Mouse (Mus musculus) layer of hippocampus, postnatal 36 days (tissue): ENCODE results near the gene Gm17535. TPM values are rescaled to one million over a fixed set of nuclear protein-coding genes. Genes with fewer than 3 reads are reported as not detected.
"Not testable (repeated sequence)": the region's sequence is repeated elsewhere in the genome, so short reads cannot be mapped to it uniquely, and the experiment has no call there.

Experiments used
- DNase-seq, 2 experiments: peaks; one replicate each; pipeline ENCODE4 v3.0.0; 2022
- total RNA-seq, 2 experiments: library from RNA; stranded (reverse); gene quantifications; 2 replicates each; pipeline ENCODE4 v1.2.3; 2021

The Gm17535 gene
- not detected for total RNA-seq

GRCm38 (mm10) chr9:3034299-3034698 is at the start of gene Gm17535:
Gm17535 (plus strand) TSS chr9:3034599.
- DNase-seq, result not testable (repeated sequence)

- DNase-seq, result peak; percentile 5 to 15
Observed at GRCm38 (mm10) chr9:3000445-3000972, 33.9 kb upstream of the Gm17535 start, which contains the start of gene Gm10722. Gm10722 (plus strand) TSS chr9:3000922.

- DNase-seq, result peak; percentile 4 to 16
Observed at GRCm38 (mm10) chr9:3001006-3001405, 33.4 kb upstream of the Gm17535 start.

- peak; percentile 94 to 99 for DNase-seq
Observed at GRCm38 (mm10) chr9:3001948-3002659, 32.3 kb upstream of the Gm17535 start.

DNA sequence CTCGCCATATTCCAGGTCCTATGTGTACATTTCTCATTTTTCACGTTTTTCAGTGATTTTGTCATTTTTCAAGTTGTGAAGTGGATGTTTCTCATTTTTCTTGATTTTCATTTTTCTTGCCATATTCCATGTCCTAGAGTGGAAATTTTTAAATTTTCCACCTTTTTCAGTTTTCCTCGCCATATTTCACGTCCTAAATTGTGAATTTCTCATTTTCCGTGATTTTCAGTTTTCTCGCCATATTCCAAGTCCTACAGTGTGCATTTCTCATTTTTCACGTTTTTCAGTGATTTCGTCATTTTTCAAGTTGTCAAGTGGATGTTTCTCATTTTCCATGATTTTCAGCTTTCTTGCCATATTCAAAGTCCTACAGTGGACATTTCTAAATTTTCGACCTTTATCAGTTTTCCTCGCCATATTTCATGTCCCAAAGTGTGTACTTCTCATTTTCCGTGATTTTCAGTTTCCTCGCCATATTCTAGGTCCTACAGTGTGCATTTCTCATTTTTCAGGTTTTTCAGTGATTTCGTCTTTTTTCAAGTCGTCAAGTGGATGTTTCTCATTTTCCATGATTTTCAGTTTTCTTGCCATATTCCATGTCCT is 31.5 kb upstream of the Gm17535 start, which contains the start of gene Gm11168:
Gm11168 (plus strand) TSS at position 553 of the 603 bp plus-strand sequence.
- not testable (repeated sequence) for DNase-seq

- not testable (repeated sequence) for DNase-seq
Observed at GRCm38 (mm10) chr9:3006179-3006578, 28.2 kb upstream of the Gm17535 start.

GRCm38 (mm10) chr9:3006636-3007035 is 27.8 kb upstream of the Gm17535 start:
- peak; percentile 95 to 100 for DNase-seq

- not testable (repeated sequence) for DNase-seq
Observed at GRCm38 (mm10) chr9:3007272-3007671, 27.1 kb upstream of the Gm17535 start.

DNA sequence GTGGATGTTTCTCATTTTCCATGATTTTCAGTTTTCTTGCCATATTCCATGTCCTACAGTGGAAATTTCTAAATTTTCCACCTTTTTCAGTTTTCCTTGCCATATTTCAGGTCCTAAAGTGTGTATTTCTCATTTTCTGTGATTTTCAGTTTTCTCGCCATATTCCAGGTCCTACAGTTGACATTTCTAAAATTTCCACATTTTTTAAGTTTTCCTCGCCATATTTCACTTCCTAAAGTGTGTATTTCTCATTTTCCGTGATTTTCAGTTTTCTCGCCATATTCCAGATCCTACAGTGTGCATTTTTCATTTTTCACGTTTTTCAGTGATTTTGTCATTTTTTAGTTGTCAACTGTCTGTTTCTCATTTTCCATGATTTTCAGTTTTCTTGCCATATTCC is 25.1 kb upstream of the Gm17535 start:
- not testable (repeated sequence) for DNase-seq

- not testable (repeated sequence) for DNase-seq
Observed at GRCm38 (mm10) chr9:3012054-3012621, 22.3 kb upstream of the Gm17535 start.

- not testable (repeated sequence) for DNase-seq
Observed at GRCm38 (mm10) chr9:3012733-3013279, 21.6 kb upstream of the Gm17535 start, which contains the start of gene Gm10721. Gm10721 (plus strand) TSS chr9:3013140.

DNA sequence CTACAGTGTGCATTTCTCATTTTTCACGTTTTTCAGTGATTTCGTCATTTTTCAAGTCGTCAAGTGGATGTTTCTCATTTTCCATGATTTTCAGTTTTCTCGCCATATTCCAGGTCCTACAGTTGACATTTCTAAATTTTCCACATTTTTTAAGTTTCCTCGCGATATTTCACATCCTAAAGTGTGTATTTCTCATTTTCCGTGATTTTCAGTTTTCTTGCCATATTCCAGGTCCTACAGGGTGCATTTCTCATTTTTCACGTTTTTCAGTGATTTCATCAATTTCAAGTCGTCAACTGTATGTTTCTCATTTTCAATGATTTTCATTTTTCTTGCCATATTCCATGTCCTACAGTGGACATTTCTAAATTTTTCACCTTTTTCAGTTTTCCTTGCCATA is 19.0 kb upstream of the Gm17535 start, which contains the start of gene Gm10720:
Gm10720 (plus strand) TSS at position 301 of the 400 bp plus-strand sequence.
- not testable (repeated sequence) for DNase-seq

DNA sequence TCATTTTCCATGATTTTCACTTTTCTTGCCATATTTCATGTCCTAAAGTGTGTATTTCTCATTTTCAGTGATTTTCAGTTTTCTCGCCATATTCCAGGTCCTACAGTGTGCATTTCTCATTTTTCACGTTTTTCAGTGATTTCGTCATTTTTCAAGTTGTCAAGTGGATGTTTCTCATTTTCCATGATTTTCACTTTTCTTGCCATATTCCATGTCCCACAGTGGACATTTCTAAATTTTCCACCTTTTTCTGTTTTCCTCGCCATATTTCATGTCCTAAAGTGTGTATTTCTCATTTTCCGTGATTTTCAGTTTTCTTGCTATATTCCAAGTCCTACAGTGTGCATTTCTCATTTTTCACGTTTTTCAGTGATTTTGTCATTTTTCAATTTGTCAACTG is 18.5 kb upstream of the Gm17535 start:
- not testable (repeated sequence) for DNase-seq

GRCm38 (mm10) chr9:3017108-3017507 is 17.3 kb upstream of the Gm17535 start, which contains the start of gene Gm10719:
Gm10719 (plus strand) TSS chr9:3017408.
- not testable (repeated sequence) for DNase-seq

- DNase-seq, result peak; percentile 66 to 70
Observed at GRCm38 (mm10) chr9:3018944-3019343, 15.5 kb upstream of the Gm17535 start.

- peak; percentile 47 to 55 for DNase-seq
Observed at GRCm38 (mm10) chr9:3019835-3020727, 14.3 kb upstream of the Gm17535 start.

GRCm38 (mm10) chr9:3022316-3023008 is 11.9 kb upstream of the Gm17535 start:
- DNase-seq, result peak; percentile 54 to 76

- DNase-seq, result peak; percentile 35 to 37
Observed at GRCm38 (mm10) chr9:3023312-3023984, 11.0 kb upstream of the Gm17535 start, which contains the start of gene Gm10718. Gm10718 (plus strand) TSS chr9:3023547.

DNA sequence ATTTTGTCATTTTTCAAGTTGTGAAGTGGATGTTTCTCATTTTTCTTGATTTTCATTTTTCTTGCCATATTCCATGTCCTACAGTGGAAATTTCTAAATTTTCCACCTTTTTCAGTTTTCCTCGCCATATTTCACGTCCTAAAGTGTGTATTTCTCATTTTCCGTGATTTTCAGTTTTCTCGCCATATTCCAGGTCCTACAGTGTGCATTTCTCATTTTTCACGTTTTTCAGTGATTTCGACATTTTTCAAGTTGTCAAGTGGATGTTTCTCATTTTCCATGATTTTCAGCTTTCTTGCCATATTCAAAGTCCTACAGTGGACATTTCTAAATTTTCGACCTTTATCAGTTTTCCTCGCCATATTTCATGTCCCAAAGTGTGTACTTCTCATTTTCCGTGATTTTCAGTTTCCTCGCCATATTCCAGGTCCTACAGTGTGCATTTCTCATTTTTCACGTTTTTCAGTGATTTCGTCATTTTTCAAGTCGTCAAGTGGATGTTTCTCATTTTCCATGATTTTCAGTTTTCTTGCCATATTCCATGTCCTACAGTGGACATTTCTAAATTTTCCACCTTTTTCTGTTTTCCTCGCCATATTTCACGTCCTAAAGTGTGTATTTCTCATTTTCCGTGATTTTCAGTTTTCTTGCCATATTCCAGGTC is 10.3 kb upstream of the Gm17535 start:
- peak; percentile 99 to 100 for DNase-seq
